Mouse (Mus musculus) bone marrow, adult 2 months (tissue): Measurements from ENCODE around the gene Tifab.

Source experiments
- CTCF ChIP-seq: fragments of 200-500 bp; IDR thresholded peaks from 2 replicates; pipeline ENCODE4 v1.5.1; 2011; ENCODE audit warnings: low read length, control low read depth; ENCODE audit not compliant: control insufficient read depth, insufficient read depth
- POLR2A ChIP-seq: fragments of 200-500 bp; IDR thresholded peaks from 2 replicates; pipeline ENCODE4 v1.6.1; 2011; ENCODE audit warnings: low read depth, mild to moderate bottlenecking, control low read depth, low read length, borderline replicate concordance; ENCODE audit not compliant: control insufficient read depth

DNA sequence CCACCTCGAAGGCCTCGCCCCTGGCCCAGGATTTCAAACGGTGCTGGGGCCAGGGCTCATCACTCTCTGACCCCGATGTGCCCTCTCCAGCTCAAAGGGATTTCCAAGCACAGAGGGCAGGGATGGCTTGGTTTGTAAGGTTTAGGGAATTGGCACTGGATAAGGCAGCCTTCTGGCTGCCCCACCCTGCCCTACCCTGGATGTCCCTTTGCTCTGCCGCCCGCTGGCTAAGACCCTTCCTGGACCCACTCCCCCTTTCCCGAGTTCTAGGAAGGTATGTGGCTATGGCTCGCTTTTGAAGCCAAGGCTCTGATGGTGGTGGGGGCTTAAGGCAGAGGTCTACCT is 30.4 kb upstream of the Tifab start:
- TF ChIP-seq CTCF (no peak), POLR2A (no peak)
